Mouse (Mus musculus): ENCODE data around the gene Tmem205.
A peak's percentile ranks its signal among the peaks of the same experiment; 100 is the strongest.

The Tmem205 gene

GRCm38 (mm10) chr9:21927208-21927753, at the start of gene Tmem205, which contains the start of gene Ccdc159:
Gene Tmem205 (minus strand): TSS chr9:21927556.
Gene Ccdc159 (plus strand): TSS chr9:21927471.
- DNase-seq (ENCODE audit: low read depth, low spot score), result peak; percentile 83

- no peak for DNase-seq (ENCODE audit: low read depth, low spot score)
These were observed 49.3 kb upstream of the Tmem205 start for GRCm38 (mm10) chr9:21976626-21977175.

GRCm38 (mm10) chr9:21969304-21969703, 41.9 kb upstream of the Tmem205 start:
- DNase-seq (ENCODE audit: low read depth, low spot score), result no peak

- DNase-seq (ENCODE audit: low read depth, low spot score), result peak; percentile 57
These were observed 41.5 kb upstream of the Tmem205 start for GRCm38 (mm10) chr9:21968883-21969282.

- no peak for DNase-seq (ENCODE audit: low read depth, low spot score)
These were observed 36.1 kb upstream of the Tmem205 start, which contains the start of gene Epor for GRCm38 (mm10) chr9:21963417-21963816. Gene Epor (minus strand): TSS chr9:21963506.

GRCm38 (mm10) chr9:21962416-21963059, 35.2 kb upstream of the Tmem205 start:
- DNase-seq (ENCODE audit: low read depth, low spot score), result peak; percentile 73

- no peak for DNase-seq (ENCODE audit: low read depth, low spot score)
These were observed 34.7 kb upstream of the Tmem205 start for GRCm38 (mm10) chr9:21962010-21962409.

- DNase-seq (ENCODE audit: low read depth, low spot score), result peak; percentile 57
These were observed 34.1 kb upstream of the Tmem205 start for GRCm38 (mm10) chr9:21961366-21961980.

GRCm38 (mm10) chr9:21960558-21961208, 33.3 kb upstream of the Tmem205 start:
- no peak for DNase-seq (ENCODE audit: low read depth, low spot score)

GRCm38 (mm10) chr9:21960135-21960534, 32.8 kb upstream of the Tmem205 start:
- no peak for DNase-seq (ENCODE audit: low read depth, low spot score)

GRCm38 (mm10) chr9:21959244-21959643, 31.9 kb upstream of the Tmem205 start:
- no peak for DNase-seq (ENCODE audit: low read depth, low spot score)

- DNase-seq (ENCODE audit: low read depth, low spot score), result no peak
These were observed 31.0 kb upstream of the Tmem205 start for GRCm38 (mm10) chr9:21958372-21958771.

- peak; percentile 95 for DNase-seq (ENCODE audit: low read depth, low spot score)
These were observed 28.4 kb upstream of the Tmem205 start, which contains the start of gene Swsap1 for GRCm38 (mm10) chr9:21955570-21956281. Gene Swsap1 (plus strand): TSS chr9:21955755.

- DNase-seq (ENCODE audit: low read depth, low spot score), result no peak
These were observed 27.8 kb upstream of the Tmem205 start for GRCm38 (mm10) chr9:21955225-21955569.

GRCm38 (mm10) chr9:21954635-21955034, 27.3 kb upstream of the Tmem205 start:
- DNase-seq (ENCODE audit: low read depth, low spot score), result no peak

GRCm38 (mm10) chr9:21953600-21953999, 26.2 kb upstream of the Tmem205 start:
- no peak for DNase-seq (ENCODE audit: low read depth, low spot score)

GRCm38 (mm10) chr9:21951977-21952376, 24.6 kb upstream of the Tmem205 start:
- no peak for DNase-seq (ENCODE audit: low read depth, low spot score)

GRCm38 (mm10) chr9:21950322-21950721, 23.0 kb upstream of the Tmem205 start:
- DNase-seq (ENCODE audit: low read depth, low spot score), result peak; percentile 37

GRCm38 (mm10) chr9:21948790-21949189, 21.4 kb upstream of the Tmem205 start:
- no peak for DNase-seq (ENCODE audit: low read depth, low spot score)

GRCm38 (mm10) chr9:21948146-21948545, 20.8 kb upstream of the Tmem205 start:
- no peak for DNase-seq (ENCODE audit: low read depth, low spot score)

GRCm38 (mm10) chr9:21947540-21948130, 20.3 kb upstream of the Tmem205 start:
- no peak for DNase-seq (ENCODE audit: low read depth, low spot score)
